Mouse (Mus musculus) granulocyte monocyte progenitor cell, adult 5-6 weeks (primary cell): Measurements from ENCODE around the gene Vmn1r58. TPM values are rescaled to one million over a fixed set of nuclear protein-coding genes. Genes with fewer than 3 reads are reported as not detected.
"Not testable (repeated sequence)": the region's sequence is repeated elsewhere in the genome, so short reads cannot be mapped to it uniquely, and the experiment has no call there.

Experiments used
- ATAC-seq: replicated peaks from 2 replicates; pipeline ENCODE4 v1.8.0; 2016; ENCODE audit warnings: mild to moderate bottlenecking, moderate TSS enrichment, inconsistent platforms; ENCODE audit not compliant: poor library complexity, severe bottlenecking
- total RNA-seq, 2 experiments: library from RNA; stranded (forward) in 1 of 2; stranded (reverse) in 1 of 2; fragments of 200-712, 200-1000 nt in 1 of 2; fragments of >200 nt in 1 of 2; fragmentation: Nextera tagmentation in 1 of 2; gene quantifications; 2 replicates each; pipeline ENCODE4 v1.2.3; 2014 to 2017

Vmn1r58 gene
- total RNA-seq (2014; fragmentation: Nextera tagmentation), result not detected in 2 replicates
- not detected in 2 replicates for total RNA-seq (2017)

- ATAC-seq, result not testable (repeated sequence)
Measured at GRCm38 (mm10) chr7:5413296-5413695, at the start of gene Vmn1r58. TSS of gene Vmn1r58 (minus strand) at chr7:5413396.

DNA sequence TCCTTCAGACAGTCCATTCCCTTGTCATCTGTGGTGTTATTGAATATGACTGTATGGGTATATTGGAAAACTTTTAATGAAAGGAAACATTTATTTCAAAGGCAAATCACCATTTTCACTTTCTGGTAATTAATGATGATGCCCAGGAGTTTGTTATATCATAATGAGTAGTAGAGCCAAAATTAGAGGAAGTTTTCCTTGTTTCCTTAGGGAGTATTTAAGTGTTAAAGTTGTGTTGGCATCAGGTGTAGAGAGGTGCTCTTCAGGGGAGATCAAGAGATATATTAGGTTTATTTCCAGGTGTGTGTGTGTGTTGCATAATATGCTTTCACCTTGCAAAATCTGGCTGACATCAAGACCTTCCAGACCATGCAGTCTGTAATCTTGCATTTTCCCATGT lies 43.5 kb upstream of the Vmn1r58 start, which contains the start of gene Vmn1r59:
TSS of gene Vmn1r59 (minus strand) at position 101 of the 400 bp plus-strand sequence.
- no peak for ATAC-seq

DNA sequence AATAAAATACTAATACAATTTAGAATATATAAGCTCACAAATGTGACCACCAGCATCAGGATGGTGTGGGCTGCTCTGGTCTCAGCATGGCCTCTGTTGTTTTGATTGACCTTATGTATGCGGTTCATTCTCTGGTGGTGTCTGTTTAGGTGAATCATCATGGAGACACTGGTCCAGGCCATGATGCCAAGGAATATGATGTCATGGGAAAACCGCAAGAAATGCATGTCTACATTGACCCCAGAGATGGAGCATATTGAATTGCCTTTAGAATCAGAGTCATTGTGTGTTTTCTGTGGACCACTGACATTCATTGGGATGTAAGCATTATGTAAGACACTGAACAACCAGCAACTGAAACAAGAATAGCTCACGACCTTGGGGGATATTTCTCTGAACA lies 40.8 kb upstream of the Vmn1r58 start:
- ATAC-seq, result not testable (repeated sequence)

- no peak for ATAC-seq
Measured at GRCm38 (mm10) chr7:5448627-5449026, 35.4 kb upstream of the Vmn1r58 start.

GRCm38 (mm10) chr7:5406201-5406600 lies 7.0 kb downstream of the Vmn1r58 start:
- no peak for ATAC-seq

DNA sequence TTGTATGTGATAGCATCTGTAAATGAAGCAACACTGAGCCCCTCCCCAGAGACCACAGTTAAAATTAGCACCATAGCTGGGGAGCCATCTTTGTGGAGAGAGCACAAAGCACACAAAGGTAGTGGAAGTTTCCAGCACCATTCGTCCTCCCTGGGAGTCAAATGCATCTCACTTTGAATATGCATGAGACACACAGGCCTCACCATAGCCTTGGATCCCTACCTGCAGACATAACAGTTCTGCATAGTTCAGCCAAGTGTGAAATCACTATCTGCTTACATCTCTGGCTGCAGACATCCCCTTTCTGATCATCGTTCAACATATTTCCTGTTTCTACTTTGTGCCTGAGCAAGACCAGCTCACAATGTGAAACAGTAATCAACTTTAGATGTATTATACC lies 46.5 kb downstream of the Vmn1r58 start:
- no peak for ATAC-seq

DNA sequence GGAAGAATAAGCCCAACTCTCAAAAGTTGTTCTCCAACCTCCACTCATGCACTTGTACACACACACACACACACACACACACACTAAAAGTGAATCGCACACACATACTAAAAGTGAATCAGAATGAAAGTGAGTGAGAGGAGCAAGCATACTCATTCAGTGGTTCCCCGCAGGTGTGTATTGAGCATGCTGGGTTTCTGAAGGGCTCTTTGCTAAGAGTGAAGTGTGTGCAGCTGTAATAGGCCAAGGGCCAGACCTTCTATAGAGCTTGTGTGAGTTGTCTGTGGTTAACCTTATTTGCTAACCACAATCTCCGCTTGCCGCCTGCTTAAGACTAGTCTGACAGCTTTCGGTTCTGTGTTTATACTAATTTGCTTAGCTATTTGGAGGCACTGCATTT lies 49.6 kb downstream of the Vmn1r58 start:
- ATAC-seq, result no peak

Other genes starting within 250 kb of the Vmn1r58 start
- not detected in 2 replicates for gene Vmn1r56, start 216.6 kb downstream of the Vmn1r58 start, total RNA-seq (2014; fragmentation: Nextera tagmentation)
- gene Vmn1r56, start 216.6 kb downstream of the Vmn1r58 start, total RNA-seq (2017), result not detected in 2 replicates
- not detected in 2 replicates for gene Vmn1r57, start 194.9 kb downstream of the Vmn1r58 start, total RNA-seq (2014; fragmentation: Nextera tagmentation)
- not detected in 2 replicates for gene Vmn1r57, start 194.9 kb downstream of the Vmn1r58 start, total RNA-seq (2017)
- gene Gm5065, start 62.9 kb downstream of the Vmn1r58 start, total RNA-seq (2014; fragmentation: Nextera tagmentation), result not detected in 2 replicates
- gene Gm5065, start 62.9 kb downstream of the Vmn1r58 start, total RNA-seq (2017), result not detected in 2 replicates
- not detected in 2 replicates for gene Nlrp2, start 62.4 kb downstream of the Vmn1r58 start, total RNA-seq (2014; fragmentation: Nextera tagmentation)
- gene Nlrp2, start 62.4 kb downstream of the Vmn1r58 start, total RNA-seq (2017), result not detected in 2 replicates
- gene Vmn1r59, start 43.4 kb upstream of the Vmn1r58 start, total RNA-seq (2014; fragmentation: Nextera tagmentation), result not detected in 2 replicates
- not detected in 2 replicates for gene Vmn1r59, start 43.4 kb upstream of the Vmn1r58 start, total RNA-seq (2017)
- not detected in 2 replicates for gene Vmn2r28, start 80.6 kb upstream of the Vmn1r58 start, total RNA-seq (2014; fragmentation: Nextera tagmentation)
- gene Vmn2r28, start 80.6 kb upstream of the Vmn1r58 start, total RNA-seq (2017), result not detected in 2 replicates
- not detected in 2 replicates for gene Vmn1r60, start 133.9 kb upstream of the Vmn1r58 start, total RNA-seq (2014; fragmentation: Nextera tagmentation)
- not detected in 2 replicates for gene Vmn1r60, start 133.9 kb upstream of the Vmn1r58 start, total RNA-seq (2017)
- not detected in 2 replicates for gene Vmn1r61, start 199.9 kb upstream of the Vmn1r58 start, total RNA-seq (2014; fragmentation: Nextera tagmentation)
- not detected in 2 replicates for gene Vmn1r61, start 199.9 kb upstream of the Vmn1r58 start, total RNA-seq (2017)